Mouse (Mus musculus) right cerebral cortex, postnatal 4 days (tissue): ENCODE measurements around the gene Toporsl.

Experiments
- DNase-seq: peaks from one replicate; pipeline ENCODE4 v3.0.0-alpha.2; 2022

Gene Toporsl

GRCm38 (mm10) chr4:52595927-52596326, at the start of gene Toporsl:
TSS of gene Toporsl (plus strand) at chr4:52596274.
- no peak for DNase-seq

GRCm38 (mm10) chr4:52557672-52558071, 38.4 kb upstream of the Toporsl start:
- DNase-seq, result no peak

GRCm38 (mm10) chr4:52558080-52558479, 38.0 kb upstream of the Toporsl start:
- DNase-seq, result no peak

GRCm38 (mm10) chr4:52563859-52564258, 32.2 kb upstream of the Toporsl start:
- no peak for DNase-seq

- no peak for DNase-seq
Observed at GRCm38 (mm10) chr4:52586194-52586734, 9.8 kb upstream of the Toporsl start.

- no peak for DNase-seq
Observed at GRCm38 (mm10) chr4:52593821-52594356, 2.2 kb upstream of the Toporsl start.

- no peak for DNase-seq
Observed at GRCm38 (mm10) chr4:52594632-52595031, 1.4 kb upstream of the Toporsl start.

GRCm38 (mm10) chr4:52598180-52598881, 2.3 kb downstream of the Toporsl start:
- no peak for DNase-seq

GRCm38 (mm10) chr4:52606923-52607322, 10.8 kb downstream of the Toporsl start:
- DNase-seq, result no peak

GRCm38 (mm10) chr4:52634986-52635385, 38.9 kb downstream of the Toporsl start:
- no peak for DNase-seq

- no peak for DNase-seq
Observed at GRCm38 (mm10) chr4:52647791-52648190, 51.7 kb downstream of the Toporsl start.

- no peak for DNase-seq
Observed at GRCm38 (mm10) chr4:52659701-52660100, 63.6 kb downstream of the Toporsl start.

- DNase-seq, result no peak
Observed at GRCm38 (mm10) chr4:52660701-52661117, 64.6 kb downstream of the Toporsl start.

GRCm38 (mm10) chr4:52661311-52661710, 65.2 kb downstream of the Toporsl start:
- DNase-seq, result no peak
